Mouse (Mus musculus): ENCODE measurements around the gene Pcif1. TPM values are rescaled to one million over a fixed set of nuclear protein-coding genes. Genes with fewer than 3 reads are reported as not detected.

The Pcif1 gene
- 58.6 and 69.6 TPM in 2 replicates for polyA plus RNA-seq (2015; fragmentation: Nextera tagmentation; extraction: Ambion mirVana)

DNA sequence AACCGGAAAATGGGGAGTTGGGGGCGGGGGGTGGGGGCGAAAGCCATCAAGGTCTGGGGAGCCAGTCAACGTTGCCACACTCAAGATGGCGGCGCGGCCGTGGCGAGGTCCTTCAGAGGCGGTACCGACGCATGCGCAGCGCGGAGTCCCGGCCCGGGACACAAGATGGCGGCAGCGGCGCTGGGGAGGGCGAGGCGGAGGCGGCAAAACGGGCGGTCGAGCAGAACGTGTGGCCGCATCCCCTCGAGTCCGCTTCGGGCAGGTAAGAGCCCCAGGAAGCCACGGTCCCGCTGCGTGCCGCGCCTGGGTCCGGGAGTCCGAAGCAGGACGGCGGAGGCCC is at the start of gene Pcif1:
Pcif1 (plus strand) TSS at position 77 of the 340 bp plus-strand sequence.
- WGBS: under 1% methylated on average over 32 of the region's 40 CpGs

DNA sequence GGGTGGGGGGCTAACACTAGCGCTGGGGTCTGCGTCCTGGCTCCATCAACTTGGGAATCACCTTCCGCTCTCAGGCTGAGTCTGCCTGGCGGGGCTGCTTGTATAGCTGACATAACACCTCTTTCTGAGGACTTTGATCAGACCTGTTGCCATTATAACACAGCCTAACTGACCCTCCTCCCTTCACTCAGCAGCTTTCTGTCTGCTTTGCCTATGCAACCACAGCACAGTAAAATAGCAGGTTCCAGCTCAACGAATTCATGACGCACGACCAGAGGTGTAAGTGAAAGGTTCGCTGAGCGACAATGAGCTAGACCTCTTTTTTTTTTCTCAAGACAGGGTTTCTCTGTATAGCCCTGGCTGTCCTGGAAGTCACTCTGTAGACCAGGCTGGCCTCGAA is 48.1 kb upstream of the Pcif1 start:
- Histone ChIP-seq H3K4me1 (ENCODE audit: control insufficient read depth, insufficient read depth, low read length) (peaks cover 8% of the 10 kb centered on the region; the same call in 1 of the 2 replicates), H3K36me3 (ENCODE audit: control insufficient read depth, insufficient read depth, low read length) (no peaks in the 10 kb centered on the region), H3K9me3 (replicated peaks; ENCODE audit: control insufficient read depth, low read length) (no peaks in the 10 kb centered on the region), H3K27me3 (ENCODE audit: control insufficient read depth, insufficient read depth, low read length) (no peaks in the 10 kb centered on the region), H3K4me2 (ENCODE audit: low read depth, low read length) (no peak overlapping the region), H3K9ac (ENCODE audit: low read length) (no peak overlapping the region), H3K27ac (ENCODE audit: low read length) (no peak overlapping the region), H3K4me3 (replicated peaks; ENCODE audit: low read length) (no peak overlapping the region)
- no peak for ATAC-seq (ENCODE audit: insufficient read depth, low FRiP score)
- WGBS: 88% methylated on average over 10 of the region's 10 CpGs

More for the DNA sequence above, at the start of gene Pcif1:
- peak within 1 kb of the TSS; percentile 100 for H3K27ac ChIP-seq (ENCODE audit: low read length)
- H3K36me3 ChIP-seq (ENCODE audit: control insufficient read depth, insufficient read depth, low read length): no peaks in the 10 kb centered on the region
- H3K4me2 ChIP-seq (ENCODE audit: low read depth, low read length): peak within 1 kb of the TSS; percentile 95
- no peaks in the 10 kb centered on the region for H3K9me3 ChIP-seq (replicated peaks; ENCODE audit: control insufficient read depth, low read length)
- peak within 1 kb of the TSS; percentile 100 for H3K9ac ChIP-seq (ENCODE audit: low read length)
- peaks cover 24% of the 10 kb centered on the region for H3K4me1 ChIP-seq (ENCODE audit: control insufficient read depth, insufficient read depth, low read length)
- H3K27me3 ChIP-seq (ENCODE audit: control insufficient read depth, insufficient read depth, low read length): no peaks in the 10 kb centered on the region
- ATAC-seq (ENCODE audit: insufficient read depth, low FRiP score): peak; percentile 85
- peak within 1 kb of the TSS; percentile 96 for H3K4me3 ChIP-seq (replicated peaks; ENCODE audit: low read length)

- Histone ChIP-seq H3K9me3 (replicated peaks; ENCODE audit: control insufficient read depth, low read length) (no peaks in the 10 kb centered on the region), H3K4me1 (ENCODE audit: control insufficient read depth, insufficient read depth, low read length) (peaks cover 8% of the 10 kb centered on the region; the same call in 1 of the 2 replicates), H3K36me3 (ENCODE audit: control insufficient read depth, insufficient read depth, low read length) (no peaks in the 10 kb centered on the region), H3K27me3 (ENCODE audit: control insufficient read depth, insufficient read depth, low read length) (no peaks in the 10 kb centered on the region), H3K4me2 (ENCODE audit: low read depth, low read length) (peak overlapping the region; percentile 75), H3K9ac (ENCODE audit: low read length) (peak overlapping the region; percentile 87), H3K4me3 (replicated peaks; ENCODE audit: low read length) (peak overlapping the region; percentile 67), H3K27ac (ENCODE audit: low read length) (peak overlapping the region; percentile 91)
- no peak for ATAC-seq (ENCODE audit: insufficient read depth, low FRiP score)
- 54% methylated on average over 16 of the region's 16 CpGs for WGBS
These were observed 46.9 kb upstream of the Pcif1 start for GRCm38 (mm10) chr2:164832032-164832747.

DNA sequence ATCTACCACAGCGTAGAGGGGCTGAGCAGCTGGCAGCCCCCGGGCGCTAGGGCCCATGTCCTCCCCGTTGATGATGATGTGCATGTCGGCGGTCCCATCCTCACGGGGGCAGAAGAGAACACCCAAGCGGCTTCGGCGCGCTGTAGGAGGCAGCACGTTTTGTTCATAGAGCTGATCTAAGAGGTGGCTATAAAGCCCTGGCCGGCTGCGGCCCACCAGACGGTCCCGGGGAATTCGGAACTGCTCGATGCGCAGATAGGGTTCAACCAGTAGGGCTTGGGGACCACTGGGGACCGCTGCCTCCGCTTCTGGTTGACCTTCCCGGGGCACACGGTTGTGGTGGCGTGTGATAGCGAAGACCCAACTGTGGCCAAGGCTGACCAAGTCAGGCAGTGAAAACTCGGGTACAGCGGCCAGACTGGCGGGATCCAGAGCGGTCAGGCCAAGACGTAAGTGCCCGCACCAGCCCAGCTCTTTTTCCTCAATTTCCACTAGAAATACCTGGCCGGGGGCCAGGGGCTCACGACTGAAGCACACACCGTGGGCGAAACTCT is 46.3 kb upstream of the Pcif1 start, which contains the start of gene Ctsa:
Ctsa (plus strand) TSS at position 126 of the 554 bp plus-strand sequence.
- peak within 1 kb of the TSS; percentile 87 for H3K9ac ChIP-seq (ENCODE audit: low read length)
- no peaks in the 10 kb centered on the region for H3K9me3 ChIP-seq (replicated peaks; ENCODE audit: control insufficient read depth, low read length)
- ATAC-seq (ENCODE audit: insufficient read depth, low FRiP score): peak; percentile 75
- peaks cover 8% of the 10 kb centered on the region; the same call in 1 of the 2 replicates for H3K4me1 ChIP-seq (ENCODE audit: control insufficient read depth, insufficient read depth, low read length)
- H3K36me3 ChIP-seq (ENCODE audit: control insufficient read depth, insufficient read depth, low read length): no peaks in the 10 kb centered on the region
- peak within 1 kb of the TSS; percentile 91 for H3K27ac ChIP-seq (ENCODE audit: low read length)
- H3K4me2 ChIP-seq (ENCODE audit: low read depth, low read length): peak within 1 kb of the TSS; percentile 75
- no peaks in the 10 kb centered on the region for H3K27me3 ChIP-seq (ENCODE audit: control insufficient read depth, insufficient read depth, low read length)
- H3K4me3 ChIP-seq (replicated peaks; ENCODE audit: low read length): peak within 1 kb of the TSS; percentile 67
- 1% methylated on average over 35 of the region's 35 CpGs for WGBS

DNA sequence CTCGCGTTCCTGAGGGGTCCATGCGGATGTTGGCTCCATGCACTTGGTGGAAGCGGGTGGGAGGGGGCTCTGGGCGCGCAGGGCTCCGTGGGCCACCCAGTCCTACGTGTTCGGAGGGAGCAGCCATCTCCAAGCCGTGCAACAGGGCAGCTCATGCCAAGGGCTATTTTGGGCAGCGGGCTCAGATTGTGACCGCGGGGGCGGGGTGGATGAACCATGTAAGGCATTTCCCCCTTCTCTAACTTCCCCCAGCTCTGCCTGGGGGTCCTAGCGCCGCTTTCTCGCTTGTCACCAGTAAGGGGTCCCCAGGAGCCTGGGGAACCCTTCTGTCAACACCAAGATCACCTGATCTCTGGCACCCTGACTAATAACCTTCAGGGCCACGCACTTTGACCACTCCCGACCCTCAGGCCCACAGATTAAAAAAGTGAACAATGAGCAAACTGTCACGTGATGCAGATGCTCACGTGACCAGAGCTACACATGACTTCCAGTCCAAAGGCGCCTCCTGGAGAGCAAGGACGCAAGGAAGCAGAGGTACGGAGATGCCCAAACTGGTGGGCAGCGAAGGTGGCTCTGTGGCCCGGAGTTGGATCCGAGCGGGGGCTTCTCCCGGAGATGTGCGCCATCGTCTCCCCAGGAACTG is 45.7 kb upstream of the Pcif1 start, which contains the start of gene Neurl2:
Neurl2 (minus strand) TSS at position 143 of the 646 bp plus-strand sequence.
- H3K27me3 ChIP-seq (ENCODE audit: control insufficient read depth, insufficient read depth, low read length): no peaks in the 10 kb centered on the region
- peak within 1 kb of the TSS; percentile 87 for H3K9ac ChIP-seq (ENCODE audit: low read length)
- H3K9me3 ChIP-seq (replicated peaks; ENCODE audit: control insufficient read depth, low read length): no peaks in the 10 kb centered on the region
- H3K36me3 ChIP-seq (ENCODE audit: control insufficient read depth, insufficient read depth, low read length): 0 out of 2 replicates have a peak, but pooled peaks cover 1% of the 10 kb centered on the region
- H3K4me1 ChIP-seq (ENCODE audit: control insufficient read depth, insufficient read depth, low read length): peaks cover 8% of the 10 kb centered on the region; the same call in 1 of the 2 replicates
- peak within 1 kb of the TSS; percentile 91 for H3K27ac ChIP-seq (ENCODE audit: low read length)
- peak within 1 kb of the TSS; percentile 67 for H3K4me3 ChIP-seq (replicated peaks; ENCODE audit: low read length)
- peak; percentile 65 for ATAC-seq (ENCODE audit: insufficient read depth, low FRiP score)
- WGBS: under 1% methylated on average over 31 of the region's 31 CpGs
- H3K4me2 ChIP-seq (ENCODE audit: low read depth, low read length): peak within 1 kb of the TSS; percentile 75

DNA sequence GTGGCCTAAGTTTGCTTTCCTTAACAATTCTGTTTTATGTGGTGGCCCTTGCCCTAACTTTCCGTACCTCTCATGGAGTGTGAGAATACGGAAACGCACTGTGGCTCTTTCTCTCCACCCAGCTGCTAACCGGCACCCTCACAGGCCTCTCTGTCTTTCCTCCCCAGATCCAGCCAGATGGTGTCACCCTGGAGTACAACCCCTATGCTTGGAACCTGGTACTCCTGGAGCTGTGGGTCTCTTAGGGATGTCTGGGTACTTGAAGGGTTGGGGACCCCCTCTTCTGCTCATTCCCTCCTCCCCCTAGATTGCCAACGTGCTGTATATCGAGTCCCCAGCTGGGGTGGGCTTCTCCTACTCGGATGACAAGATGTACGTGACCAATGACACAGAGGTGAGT is 44.6 kb upstream of the Pcif1 start:
- no peaks in the 10 kb centered on the region for H3K9me3 ChIP-seq (replicated peaks; ENCODE audit: control insufficient read depth, low read length)
- peak overlapping the region; percentile 75 for H3K4me2 ChIP-seq (ENCODE audit: low read depth, low read length)
- ATAC-seq (ENCODE audit: insufficient read depth, low FRiP score): no peak
- no peaks in the 10 kb centered on the region for H3K27me3 ChIP-seq (ENCODE audit: control insufficient read depth, insufficient read depth, low read length)
- H3K27ac ChIP-seq (ENCODE audit: low read length): peak overlapping the region; percentile 91; the same call in 1 of the 2 replicates
- 40% methylated on average over 8 of the region's 8 CpGs for WGBS
- H3K4me3 ChIP-seq (replicated peaks; ENCODE audit: low read length): peak overlapping the region; percentile 67
- peaks cover 8% of the 10 kb centered on the region; the same call in 1 of the 2 replicates for H3K4me1 ChIP-seq (ENCODE audit: control insufficient read depth, insufficient read depth, low read length)
- H3K9ac ChIP-seq (ENCODE audit: low read length): peak overlapping the region; percentile 87
- 0 out of 2 replicates have a peak, but pooled peaks cover 5% of the 10 kb centered on the region for H3K36me3 ChIP-seq (ENCODE audit: control insufficient read depth, insufficient read depth, low read length)

DNA sequence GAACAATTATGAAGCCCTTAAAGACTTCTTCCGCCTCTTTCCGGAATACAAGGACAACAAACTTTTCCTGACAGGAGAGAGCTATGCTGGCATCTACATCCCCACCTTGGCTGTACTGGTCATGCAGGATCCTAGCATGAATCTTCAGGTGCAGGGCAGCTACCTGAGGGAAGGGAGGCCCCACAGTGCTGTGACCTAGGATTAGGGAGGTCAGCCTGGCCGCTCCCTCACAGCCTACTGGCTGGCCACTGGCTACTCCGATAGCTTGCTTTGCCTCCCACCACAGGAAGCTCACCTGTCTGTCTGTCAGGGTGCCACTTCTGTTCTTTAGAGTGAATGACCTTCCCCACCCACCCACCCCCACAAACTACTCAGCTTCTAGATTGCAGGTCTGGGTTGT is 43.9 kb upstream of the Pcif1 start:
- Histone ChIP-seq H3K4me1 (ENCODE audit: control insufficient read depth, insufficient read depth, low read length) (peaks cover 8% of the 10 kb centered on the region; the same call in 1 of the 2 replicates), H3K4me2 (ENCODE audit: low read depth, low read length) (0 out of 2 replicates have a peak overlapping the region, but pooled peaks have one; percentile 75), H3K36me3 (ENCODE audit: control insufficient read depth, insufficient read depth, low read length) (0 out of 2 replicates have a peak, but pooled peaks cover 5% of the 10 kb centered on the region), H3K27ac (ENCODE audit: low read length) (no peak overlapping the region), H3K4me3 (replicated peaks; ENCODE audit: low read length) (no peak overlapping the region; the same call in 1 of the 2 replicates), H3K27me3 (ENCODE audit: control insufficient read depth, insufficient read depth, low read length) (no peaks in the 10 kb centered on the region), H3K9ac (ENCODE audit: low read length) (no peak overlapping the region), H3K9me3 (replicated peaks; ENCODE audit: control insufficient read depth, low read length) (no peaks in the 10 kb centered on the region)
- WGBS: 93% methylated on average over 4 of the region's 4 CpGs
- no peak for ATAC-seq (ENCODE audit: insufficient read depth, low FRiP score)

DNA sequence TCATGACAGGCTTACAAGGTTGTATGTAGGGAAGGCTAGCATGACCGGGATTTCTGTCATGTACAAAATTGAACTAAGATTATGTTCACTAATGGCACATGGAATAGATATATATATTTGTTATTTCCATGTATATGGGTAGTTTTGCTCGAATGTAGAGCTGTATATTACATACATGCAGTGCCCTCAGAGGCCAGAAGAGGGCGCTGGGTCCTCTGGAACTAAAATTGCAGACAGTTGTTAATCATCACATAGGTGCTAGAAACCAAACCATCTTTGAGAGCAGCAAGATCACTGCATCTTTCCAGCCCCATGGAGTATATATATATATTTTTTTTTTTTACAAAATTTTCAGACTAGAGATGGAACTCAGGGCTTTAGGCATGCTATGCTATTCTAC is 33.3 kb upstream of the Pcif1 start:
- no peaks in the 10 kb centered on the region for H3K9me3 ChIP-seq (replicated peaks; ENCODE audit: control insufficient read depth, low read length)
- ATAC-seq (ENCODE audit: insufficient read depth, low FRiP score): no peak
- no peak overlapping the region for H3K4me2 ChIP-seq (ENCODE audit: low read depth, low read length)
- H3K4me1 ChIP-seq (ENCODE audit: control insufficient read depth, insufficient read depth, low read length): no peaks in the 10 kb centered on the region
- no peak overlapping the region for H3K4me3 ChIP-seq (replicated peaks; ENCODE audit: low read length)
- H3K27me3 ChIP-seq (ENCODE audit: control insufficient read depth, insufficient read depth, low read length): no peaks in the 10 kb centered on the region
- 0 out of 2 replicates have a peak, but pooled peaks cover 7% of the 10 kb centered on the region for H3K36me3 ChIP-seq (ENCODE audit: control insufficient read depth, insufficient read depth, low read length)
- H3K9ac ChIP-seq (ENCODE audit: low read length): no peak overlapping the region
- WGBS: 56% methylated on average over 3 of the region's 3 CpGs
- H3K27ac ChIP-seq (ENCODE audit: low read length): no peak overlapping the region

Measured in stomach, embryonic 16.5 days (tissue).